Mouse (Mus musculus): ENCODE results near the gene Irx6. TPM values are rescaled to one million over a fixed set of nuclear protein-coding genes. Genes with fewer than 3 reads are reported as not detected.
A peak's percentile ranks its signal among the peaks of the same experiment; 100 is the strongest.

Irx6 gene
- polyA plus RNA-seq, 1 experiment from 2014 or later = 4.0 TPM

DNA sequence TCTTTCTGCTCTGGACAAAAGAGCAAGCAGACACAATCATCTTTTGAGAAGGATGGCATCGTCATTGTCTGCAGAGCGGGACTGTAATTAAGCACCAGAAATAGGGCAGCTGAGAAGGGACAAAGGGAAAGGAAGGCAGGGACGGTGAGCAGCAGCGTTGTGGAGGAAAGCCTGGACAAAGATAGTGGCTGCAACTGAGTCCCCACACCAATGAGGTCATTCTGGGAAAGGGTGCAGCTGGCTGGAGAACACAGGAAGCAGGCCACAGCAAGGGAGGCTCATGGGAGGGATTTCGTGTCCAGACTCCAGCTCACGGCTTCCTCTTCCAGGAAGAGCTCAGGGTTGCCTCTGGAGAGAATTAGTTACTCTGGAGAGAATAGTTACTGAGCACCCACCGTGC is 49.9 kb downstream of the Irx6 start:
- Histone ChIP-seq H3K9ac (replicated peaks) (no peak overlapping the region), H3K4me1 (replicated peaks) (peaks cover 34% of the 10 kb centered on the region), H3K27me3 (peaks cover 9% of the 10 kb centered on the region; the same call in 1 of the 2 replicates), H3K4me2 (replicated peaks) (no peak overlapping the region), H3K36me3 (no peaks in the 10 kb centered on the region), H3K9me3 (no peaks in the 10 kb centered on the region), H3K27ac (0 out of 2 replicates have a peak overlapping the region, but pooled peaks have one; percentile 15), H3K4me3 (replicated peaks) (no peak overlapping the region)
- ATAC-seq = 0 out of 2 replicates have a peak, but pooled peaks have one; percentile 35
- 33% methylated on average over 7 of the region's 7 CpGs for WGBS

DNA sequence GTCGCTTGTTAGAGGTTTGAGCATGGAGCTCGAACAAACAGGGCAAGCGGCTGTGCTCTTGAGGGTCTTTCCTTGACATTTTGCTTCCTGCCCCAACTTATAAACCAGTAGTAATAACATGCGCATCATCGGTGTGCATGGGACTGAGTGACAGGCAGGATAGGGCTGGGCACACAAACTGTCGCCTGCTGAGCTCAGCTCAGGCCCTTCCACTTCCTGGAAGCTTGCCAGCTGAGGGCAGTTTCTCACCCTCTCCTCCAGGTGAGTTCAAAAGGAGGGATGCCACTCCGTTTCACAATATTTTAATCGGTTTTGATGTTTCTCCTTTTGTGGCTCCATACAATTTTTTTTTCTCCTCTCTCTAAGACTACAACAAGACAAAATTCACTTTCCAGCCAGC is 50.3 kb downstream of the Irx6 start:
- no peak overlapping the region for H3K4me2 ChIP-seq (replicated peaks)
- H3K27me3 ChIP-seq = peaks cover 11% of the 10 kb centered on the region; the same call in 1 of the 2 replicates
- no peak overlapping the region for H3K9ac ChIP-seq (replicated peaks)
- H3K9me3 ChIP-seq = no peaks in the 10 kb centered on the region
- no peak for ATAC-seq
- H3K36me3 ChIP-seq = no peaks in the 10 kb centered on the region
- H3K27ac ChIP-seq = no peak overlapping the region
- WGBS = 64% methylated on average over 8 of the region's 8 CpGs
- H3K4me1 ChIP-seq (replicated peaks) = peaks cover 34% of the 10 kb centered on the region
- H3K4me3 ChIP-seq (replicated peaks) = no peak overlapping the region

Other genes starting within 250 kb of the Irx6 start
- gene Mmp2, start 153.0 kb downstream of the Irx6 start, polyA plus RNA-seq (2015; fragmentation: Nextera tagmentation; extraction: Ambion mirVana) = 17.1 and 18.1 TPM in 2 replicates
- 3.8 and 5.4 TPM in 2 replicates for gene Lpcat2, start 181.1 kb downstream of the Irx6 start, polyA plus RNA-seq (2015; fragmentation: Nextera tagmentation; extraction: Ambion mirVana)
- gene Capns2, start 227.1 kb downstream of the Irx6 start, polyA plus RNA-seq (2015; fragmentation: Nextera tagmentation; extraction: Ambion mirVana) = 0.22 and 0.34 TPM in 2 replicates

Data from midbrain, embryonic 13.5 days (tissue).